Comparison of ENCODE assay signal across 17 mouse cellular contexts in the genomic region with DNA sequence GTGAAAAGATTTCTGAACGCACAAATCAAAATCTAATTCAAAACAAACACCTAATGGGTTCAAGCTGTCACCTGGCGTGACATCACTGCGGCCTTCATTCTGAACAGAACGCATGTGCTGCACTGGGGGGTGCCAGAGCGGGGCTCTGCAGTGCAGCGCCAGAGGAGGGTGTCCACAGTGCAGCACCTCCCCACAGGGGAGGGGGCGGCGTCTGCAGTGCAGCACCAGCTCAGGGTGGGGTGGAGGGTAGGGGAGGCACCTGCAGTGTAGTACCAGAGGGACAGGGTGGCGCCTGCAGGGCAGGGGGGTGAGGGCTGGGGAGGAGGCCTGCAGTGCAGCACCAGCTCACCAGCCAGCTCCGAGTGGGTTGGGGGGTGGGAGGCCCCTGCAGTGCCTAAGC. TPM values are rescaled to one million over a fixed set of nuclear protein-coding genes. Genes with fewer than 3 reads are reported as not detected.
A peak's percentile ranks its signal among the peaks of the same experiment; 100 is the strongest.
DNase-seq lines count a peak whose midpoint lies in the region; ATAC-seq and TF ChIP-seq lines count a peak whose summit lies in the region.
"Had no signal": no experiment of that assay in that cellular context is flagged by ENCODE, and none has a peak within 500 bp of the region (broad histone marks: within the 10 kb centered on the region; RNA-seq: fewer than 3 reads in every experiment).

No protein-coding gene starts in this region.

- H3K4me1 ChIP-seq in hindbrain, embryonic 10.5 days (replicated peaks) = peaks cover 38% of the 10 kb centered on the region
- H3K4me1 ChIP-seq in hindbrain, embryonic 14.5 days (replicated peaks; ENCODE audit: control insufficient read depth, insufficient read depth, low read length) = peaks cover 14% of the 10 kb centered on the region
- H3K4me1 ChIP-seq in midbrain, embryonic 13.5 days (replicated peaks) = peaks cover 23% of the 10 kb centered on the region
- peaks cover 11% of the 10 kb centered on the region; the same call in 1 of the 2 replicates for H3K4me1 ChIP-seq in midbrain, embryonic 14.5 days (ENCODE audit: control insufficient read depth, insufficient read depth, low read length)
- H3K4me1 ChIP-seq in hindbrain, postnatal 0 days (ENCODE audit: insufficient read depth, low read length) = peaks cover 4% of the 10 kb centered on the region

- H3K9me3 ChIP-seq in hindbrain, embryonic 10.5 days = no peaks in the 10 kb centered on the region
- no peaks in the 10 kb centered on the region for H3K9me3 ChIP-seq in hindbrain, embryonic 14.5 days (ENCODE audit: control insufficient read depth, low read length)
- H3K9me3 ChIP-seq in midbrain, embryonic 13.5 days = no peaks in the 10 kb centered on the region
- H3K9me3 ChIP-seq in midbrain, embryonic 14.5 days (ENCODE audit: control insufficient read depth, low read length) = no peaks in the 10 kb centered on the region
- H3K9me3 ChIP-seq in hindbrain, postnatal 0 days (ENCODE audit: low read length) = no peaks in the 10 kb centered on the region
- H3K9me3 ChIP-seq: embryonic facial prominence, embryonic 15.5 days; heart, embryonic 13.5 days; limb, embryonic 15.5 days had no signal

- no peak overlapping the region for H3K4me2 ChIP-seq in hindbrain, embryonic 14.5 days (replicated peaks)
- H3K4me2 ChIP-seq in midbrain, embryonic 13.5 days (replicated peaks) = no peak overlapping the region
- no peak overlapping the region for H3K4me2 ChIP-seq in midbrain, embryonic 14.5 days (ENCODE audit: low read length)
- no peak overlapping the region for H3K4me2 ChIP-seq in hindbrain, postnatal 0 days (ENCODE audit: low read depth, low read length)
- H3K4me2 ChIP-seq: embryonic facial prominence, embryonic 15.5 days; heart, embryonic 13.5 days; limb, embryonic 15.5 days had no signal

- ATAC-seq in hindbrain, embryonic 14.5 days (ENCODE audit: low FRiP score) = no peak
- peak; percentile 40; the same call in 1 of the 2 replicates for ATAC-seq in midbrain, embryonic 13.5 days
- no peak for ATAC-seq in midbrain, embryonic 14.5 days (ENCODE audit: low FRiP score, low TSS enrichment)
- peak; percentile 22; the same call in 1 of the 2 replicates for ATAC-seq in hindbrain, postnatal 0 days
- ATAC-seq: liver, postnatal 0 days had no signal

- H3K4me3 ChIP-seq in hindbrain, embryonic 10.5 days = no peak overlapping the region
- no peak overlapping the region for H3K4me3 ChIP-seq in hindbrain, embryonic 14.5 days (replicated peaks; ENCODE audit: low read length)
- no peak overlapping the region for H3K4me3 ChIP-seq in midbrain, embryonic 13.5 days (replicated peaks)
- no peak overlapping the region for H3K4me3 ChIP-seq in midbrain, embryonic 14.5 days (replicated peaks; ENCODE audit: low read depth, low read length)
- H3K4me3 ChIP-seq in hindbrain, postnatal 0 days (ENCODE audit: low read length) = no peak overlapping the region
- H3K4me3 ChIP-seq: embryonic facial prominence, embryonic 15.5 days; heart, embryonic 13.5 days; limb, embryonic 15.5 days had no signal

- no peaks in the 10 kb centered on the region for H3K27me3 ChIP-seq in hindbrain, embryonic 10.5 days (ENCODE audit: insufficient read depth, poor library complexity, severe bottlenecking)
- H3K27me3 ChIP-seq in hindbrain, embryonic 14.5 days (ENCODE audit: control insufficient read depth, insufficient read depth, low read length) = no peaks in the 10 kb centered on the region
- H3K27me3 ChIP-seq in midbrain, embryonic 13.5 days = no peaks in the 10 kb centered on the region
- no peaks in the 10 kb centered on the region for H3K27me3 ChIP-seq in midbrain, embryonic 14.5 days (ENCODE audit: control insufficient read depth, insufficient read depth, low read length)
- H3K27me3 ChIP-seq in hindbrain, postnatal 0 days (ENCODE audit: insufficient read depth, low read length) = no peaks in the 10 kb centered on the region
- H3K27me3 ChIP-seq: embryonic facial prominence, embryonic 15.5 days; limb, embryonic 15.5 days had no signal

- no peak for DNase-seq in hindbrain, embryonic 10.5 days (ENCODE audit: low spot score)
- DNase-seq in hindbrain, embryonic 14.5 days (ENCODE audit: low spot score) = no peak
- DNase-seq in midbrain, embryonic 14.5 days = no peak
- DNase-seq in hindbrain, postnatal 0 days (ENCODE audit: low spot score) = no peak
- DNase-seq in adrenal gland, postnatal 36 days = no peak
- no peak for DNase-seq in lung, postnatal 25 days (ENCODE audit: low spot score)
- DNase-seq: cerebellum, adult 18-20 months; kidney, adult 8-10 months; liver, postnatal 0 days; lung, postnatal 4 days had no signal

- H3K9ac ChIP-seq in hindbrain, embryonic 14.5 days = no peak overlapping the region
- H3K9ac ChIP-seq in midbrain, embryonic 13.5 days (replicated peaks) = no peak overlapping the region; the same call in 1 of the 2 replicates
- H3K9ac ChIP-seq in midbrain, embryonic 14.5 days (replicated peaks; ENCODE audit: low read length) = no peak overlapping the region
- 0 out of 2 replicates have a peak overlapping the region, but pooled peaks have one; percentile 17 for H3K9ac ChIP-seq in hindbrain, postnatal 0 days (replicated peaks; ENCODE audit: low read length)
- H3K9ac ChIP-seq: embryonic facial prominence, embryonic 15.5 days; heart, embryonic 13.5 days; limb, embryonic 15.5 days; liver, postnatal 0 days had no signal

- no peaks in the 10 kb centered on the region for H3K36me3 ChIP-seq in hindbrain, embryonic 10.5 days
- no peaks in the 10 kb centered on the region for H3K36me3 ChIP-seq in hindbrain, embryonic 14.5 days (replicated peaks; ENCODE audit: control insufficient read depth, insufficient read depth)
- H3K36me3 ChIP-seq in midbrain, embryonic 13.5 days = no peaks in the 10 kb centered on the region
- H3K36me3 ChIP-seq in midbrain, embryonic 14.5 days (ENCODE audit: control insufficient read depth, insufficient read depth, low read length) = no peaks in the 10 kb centered on the region
- no peaks in the 10 kb centered on the region for H3K36me3 ChIP-seq in hindbrain, postnatal 0 days (ENCODE audit: insufficient read depth, low read length)
- H3K36me3 ChIP-seq: embryonic facial prominence, embryonic 15.5 days; heart, embryonic 13.5 days; limb, embryonic 15.5 days had no signal

- peak overlapping the region; percentile 59; the same call in 1 of the 2 replicates for H3K27ac ChIP-seq in hindbrain, embryonic 10.5 days
- no peak overlapping the region for H3K27ac ChIP-seq in hindbrain, embryonic 14.5 days
- no peak overlapping the region for H3K27ac ChIP-seq in midbrain, embryonic 13.5 days
- no peak overlapping the region for H3K27ac ChIP-seq in midbrain, embryonic 14.5 days (replicated peaks; ENCODE audit: low read depth, low read length)
- H3K27ac ChIP-seq in hindbrain, postnatal 0 days = peak overlapping the region; percentile 52; the same call in 1 of the 2 replicates
- H3K27ac ChIP-seq: embryonic facial prominence, embryonic 15.5 days; heart, embryonic 13.5 days; limb, embryonic 15.5 days had no signal

- TF ChIP-seq CTCF in hindbrain, postnatal 0 days (IDR thresholded peaks at IDR 0.05; ENCODE audit: low read depth) = no peak

- 79% methylated on average over 10 of the region's 10 CpGs for WGBS in hindbrain, embryonic 10.5 days
- 67% methylated on average over 10 of the region's 10 CpGs for WGBS in hindbrain, embryonic 14.5 days
- 70% methylated on average over 10 of the region's 10 CpGs for WGBS in midbrain, embryonic 13.5 days
- 76% methylated on average over 10 of the region's 10 CpGs for WGBS in midbrain, embryonic 14.5 days
- 68% methylated on average over 10 of the region's 10 CpGs for WGBS in hindbrain, postnatal 0 days

RNA-seq across cellular contexts. Expression of gene Scn8a, which starts 55.3 kb away (rescaled TPM):
- polyA plus RNA-seq in hindbrain, embryonic 10.5 days (2016; fragmentation: Nextera tagmentation; extraction: Ambion mirVana) = 15.2 and 15.7 TPM in 2 replicates
- 22.2 and 23.2 TPM in 2 replicates for polyA plus RNA-seq in hindbrain, embryonic 14.5 days (2014; fragmentation: Nextera tagmentation; extraction: Ambion mirVana)
- polyA plus RNA-seq in midbrain, embryonic 13.5 days (2015; fragmentation: Nextera tagmentation; extraction: Ambion mirVana) = 20.2 and 23.0 TPM in 2 replicates
- 19.0 and 21.1 TPM in 2 replicates for polyA plus RNA-seq in midbrain, embryonic 14.5 days (2014; fragmentation: Nextera tagmentation; extraction: Ambion mirVana)
- total RNA-seq in hindbrain, postnatal 0 days (2014; rRNA removed) = 40.1 and 45.7 TPM in 2 replicates
- 26.9 and 32.4 TPM in 2 replicates for polyA plus RNA-seq in hindbrain, postnatal 0 days (2015; fragmentation: Nextera tagmentation; extraction: Ambion mirVana)
- 1 to 10 TPM; 2.8 to 3.1 TPM for total RNA-seq in adrenal gland, postnatal 36 days (2021)
- total RNA-seq: common myeloid progenitor, adult 5-6 weeks; monocyte, adult 5-6 weeks had no signal
- polyA plus RNA-seq: C2C12 had no signal

Comparison
In these comparisons a context has a peak if more than half of its experiments do, and no peak if none do; other contexts are left out.
1. H3K27ac ChIP-seq: peak in hindbrain, embryonic 10.5 days (single experiment) and hindbrain, postnatal 0 days (single experiment); none in hindbrain, embryonic 14.5 days (single experiment), midbrain, embryonic 13.5 days (single experiment) and midbrain, embryonic 14.5 days (single experiment).
2. ATAC-seq: peak in midbrain, embryonic 13.5 days (single experiment) and hindbrain, postnatal 0 days (single experiment); none in hindbrain, embryonic 14.5 days (single experiment) and midbrain, embryonic 14.5 days (single experiment).